Mouse (Mus musculus): ENCODE results near the gene Amtn.
"Not testable (repeated sequence)": the region's sequence is repeated elsewhere in the genome, so short reads cannot be mapped to it uniquely, and the experiment has no call there.

The Amtn gene

GRCm38 (mm10) chr5:88375808-88376207 is at the start of gene Amtn:
TSS of gene Amtn (plus strand) at chr5:88376108.
- DNase-seq = no peak

- not testable (repeated sequence) for DNase-seq
Measured at GRCm38 (mm10) chr5:88348533-88348932, 27.4 kb upstream of the Amtn start.

GRCm38 (mm10) chr5:88364768-88365167 is 11.1 kb upstream of the Amtn start:
- DNase-seq = peak; percentile 57

GRCm38 (mm10) chr5:88366886-88367285 is 9.0 kb upstream of the Amtn start:
- no peak for DNase-seq

- DNase-seq = no peak
Measured at GRCm38 (mm10) chr5:88370578-88371232, 5.2 kb upstream of the Amtn start.

GRCm38 (mm10) chr5:88372563-88372962 is 3.3 kb upstream of the Amtn start:
- DNase-seq = no peak

GRCm38 (mm10) chr5:88391960-88392359 is 16.1 kb downstream of the Amtn start:
- not testable (repeated sequence) for DNase-seq

- DNase-seq = no peak
Measured at GRCm38 (mm10) chr5:88398581-88398980, 22.7 kb downstream of the Amtn start.

- peak; percentile 78 for DNase-seq
Measured at GRCm38 (mm10) chr5:88399849-88400248, 23.9 kb downstream of the Amtn start.

- DNase-seq = no peak
Measured at GRCm38 (mm10) chr5:88401464-88401863, 25.6 kb downstream of the Amtn start.

- DNase-seq = no peak
Measured at GRCm38 (mm10) chr5:88420319-88421065, 44.6 kb downstream of the Amtn start.

GRCm38 (mm10) chr5:88424892-88425291 is 49.0 kb downstream of the Amtn start:
- not testable (repeated sequence) for DNase-seq

GRCm38 (mm10) chr5:88426753-88427152 is 50.8 kb downstream of the Amtn start:
- peak; percentile 80 for DNase-seq

Measured in retina, postnatal 1 day (tissue).